Mouse (Mus musculus) CH12.LX (cell line): ENCODE data around the gene Ttc4. TPM values are rescaled to one million over a fixed set of nuclear protein-coding genes. Genes with fewer than 3 reads are reported as not detected.

Experiments used
- DNase-seq: peaks from one replicate; pipeline ENCODE4 v3.0.0-alpha.2; 2013; ENCODE audit errors: extremely low read depth
- H3K27ac ChIP-seq: 2 replicates; pipeline ENCODE4 v1.5.1; 2012; ENCODE audit warnings: low read depth, mild to moderate bottlenecking, control low read depth, moderate library complexity; ENCODE audit not compliant: insufficient read depth
- H3K27me3 ChIP-seq: replicated peaks from 2 replicates; pipeline ENCODE3; 2012; ENCODE audit warnings: inconsistent platforms
- H3K36me3 ChIP-seq, 2 experiments: replicated peaks in 1 of 2; 2 replicates each; pipeline versions ENCODE3 to v1.6.1; 2012; ENCODE audit warnings: inconsistent platforms in 1 of 2, low read length in 1 of 2, mild to moderate bottlenecking in 1 of 2, mixed read lengths in 1 of 2, moderate library complexity in 1 of 2; ENCODE audit not compliant: control insufficient read depth in 1 of 2, insufficient read depth in 1 of 2
- H3K4me1 ChIP-seq, 2 experiments: 2 replicates each; pipeline ENCODE4 v1.6.1; 2012; ENCODE audit warnings: inconsistent platforms in 1 of 2, moderate library complexity in 1 of 2; ENCODE audit not compliant: insufficient read depth in 2 of 2, control insufficient read depth in 1 of 2
- H3K4me2 ChIP-seq: 2 replicates; pipeline ENCODE4 v1.6.1; 2012; ENCODE audit warnings: low read depth, mild to moderate bottlenecking, control low read depth; ENCODE audit not compliant: poor library complexity, insufficient read depth, severe bottlenecking
- H3K4me3 ChIP-seq, 3 experiments: fragments of 150-350 bp in 1 of 3; sonication (generic) in 1 of 3; replicated peaks in 1 of 3; 2 replicates each; pipeline versions ENCODE3 to v1.5.1; 2011 to 2012; ENCODE audit warnings: low read depth in 2 of 3, low read length in 2 of 3, mild to moderate bottlenecking in 2 of 3, moderate library complexity in 2 of 3, control low read depth in 1 of 3, improper control_type of control experiment in 1 of 3, inconsistent platforms in 1 of 3, mixed read lengths in 1 of 3; ENCODE audit not compliant: poor library complexity in 1 of 3
- H3K79me2 ChIP-seq: replicated peaks from 2 replicates; pipeline ENCODE4 v1.6.1; 2012; ENCODE audit warnings: mild to moderate bottlenecking, moderate library complexity; ENCODE audit not compliant: control insufficient read depth, poor library complexity, insufficient read depth, severe bottlenecking; ENCODE audit errors: extremely low read depth
- H3K9ac ChIP-seq: 2 replicates; pipeline ENCODE4 v1.6.1; 2012; ENCODE audit warnings: low read depth, mild to moderate bottlenecking, control low read depth, moderate library complexity; ENCODE audit not compliant: insufficient read depth
- H3K9me3 ChIP-seq: replicated peaks from 2 replicates; pipeline ENCODE3; 2012; ENCODE audit warnings: low read length, inconsistent platforms, mixed read lengths
- BHLHE40 ChIP-seq: IDR thresholded peaks from 2 replicates; pipeline ENCODE4 v1.6.1; 2011; ENCODE audit warnings: mild to moderate bottlenecking, low read depth, low read length, improper control_type of control experiment
- CHD1 ChIP-seq: IDR thresholded peaks from 2 replicates; pipeline ENCODE4 v1.6.1; 2012; ENCODE audit warnings: low read depth, low read length, improper control_type of control experiment, inconsistent platforms
- ELF1 ChIP-seq: IDR thresholded peaks from 2 replicates; pipeline ENCODE4 v1.6.1; 2014; ENCODE audit warnings: low read depth, mild to moderate bottlenecking, inconsistent platforms, low read length, improper control_type of control experiment
- HCFC1 ChIP-seq: IDR thresholded peaks from 2 replicates; pipeline ENCODE4 v1.6.1; 2012; ENCODE audit warnings: low read depth, mild to moderate bottlenecking, inconsistent platforms, low read length, improper control_type of control experiment
- IRF4 ChIP-seq: IDR thresholded peaks from 2 replicates; pipeline ENCODE4 v1.6.1; 2014; ENCODE audit warnings: low read depth, mild to moderate bottlenecking, inconsistent platforms, low read length, improper control_type of control experiment
- JUN ChIP-seq: IDR thresholded peaks from 2 replicates; pipeline ENCODE4 v1.6.1; 2011; ENCODE audit warnings: low read depth, mild to moderate bottlenecking, low read length, improper control_type of control experiment, moderate library complexity; ENCODE audit not compliant: insufficient read depth
- KAT2A ChIP-seq: IDR thresholded peaks from 2 replicates; pipeline ENCODE4 v1.6.1; 2012; ENCODE audit warnings: low read length, improper control_type of control experiment, inconsistent platforms; ENCODE audit not compliant: insufficient replicate concordance
- MAX ChIP-seq: IDR thresholded peaks from 2 replicates; pipeline ENCODE4 v1.6.1; 2011; ENCODE audit warnings: low read length, improper control_type of control experiment
- MAZ ChIP-seq: IDR thresholded peaks from 2 replicates; pipeline ENCODE4 v1.6.1; 2012; ENCODE audit warnings: low read depth, mild to moderate bottlenecking, inconsistent platforms, low read length, improper control_type of control experiment, moderate library complexity
- MEF2A ChIP-seq: IDR thresholded peaks from 2 replicates; pipeline ENCODE4 v1.6.1; 2014; ENCODE audit warnings: low read depth, mild to moderate bottlenecking, inconsistent platforms, low read length, improper control_type of control experiment, borderline replicate concordance
- MXI1 ChIP-seq: IDR thresholded peaks from 2 replicates; pipeline ENCODE4 v1.6.1; 2011; ENCODE audit warnings: mild to moderate bottlenecking, low read depth, low read length, improper control_type of control experiment
- MYC ChIP-seq: IDR thresholded peaks from 2 replicates; pipeline ENCODE4 v1.6.1; 2011; ENCODE audit warnings: low read depth, mild to moderate bottlenecking, improper control_type of control experiment, low read length
- NELFE ChIP-seq: IDR thresholded peaks from 2 replicates; pipeline ENCODE4 v1.6.1; 2011; ENCODE audit warnings: low read depth, low read length, improper control_type of control experiment
- NRF1 ChIP-seq: IDR thresholded peaks from 2 replicates; pipeline ENCODE4 v1.6.1; 2014; ENCODE audit warnings: low read depth, mild to moderate bottlenecking, inconsistent platforms, low read length, improper control_type of control experiment, moderate library complexity
- POLR2A ChIP-seq: IDR thresholded peaks from 2 replicates; pipeline ENCODE4 v1.6.1; 2011; ENCODE audit warnings: low read depth, mild to moderate bottlenecking, improper control_type of control experiment, low read length
- POLR2AphosphoS2 ChIP-seq: IDR thresholded peaks from 2 replicates; pipeline ENCODE4 v1.6.1; 2011; ENCODE audit warnings: low read depth, low read length, improper control_type of control experiment
- RAD21 ChIP-seq: IDR thresholded peaks from 2 replicates; pipeline ENCODE4 v1.6.1; 2011; ENCODE audit warnings: low read depth, mild to moderate bottlenecking, low read length, improper control_type of control experiment, moderate library complexity
- RCOR1 ChIP-seq: conservative IDR thresholded peaks from 2 replicates; pipeline ENCODE4 v1.6.1; 2012; ENCODE audit warnings: low read depth, mild to moderate bottlenecking, inconsistent platforms, low read length, improper control_type of control experiment
- SIN3A ChIP-seq: IDR thresholded peaks from 2 replicates; pipeline ENCODE4 v1.6.1; 2012; ENCODE audit warnings: low read length, improper control_type of control experiment, inconsistent platforms
- SMC3 ChIP-seq: IDR thresholded peaks from 2 replicates; pipeline ENCODE4 v1.6.1; 2011; ENCODE audit warnings: low read depth, low read length, improper control_type of control experiment
- TCF12 ChIP-seq: IDR thresholded peaks from 2 replicates; pipeline ENCODE4 v1.6.1; 2014; ENCODE audit warnings: low read depth, mild to moderate bottlenecking, inconsistent platforms, low read length, improper control_type of control experiment
- UBTF ChIP-seq: IDR thresholded peaks from 2 replicates; pipeline ENCODE4 v1.6.1; 2012; ENCODE audit warnings: low read depth, mild to moderate bottlenecking, inconsistent platforms, low read length, improper control_type of control experiment, moderate library complexity
- USF2 ChIP-seq: conservative IDR thresholded peaks from 2 replicates; pipeline ENCODE4 v1.6.1; 2011; ENCODE audit warnings: low read depth, low read length, improper control_type of control experiment
- ZMIZ1 ChIP-seq: IDR thresholded peaks from 2 replicates; pipeline ENCODE4 v1.6.1; 2012; ENCODE audit warnings: low read depth, mild to moderate bottlenecking, inconsistent platforms, low read length, improper control_type of control experiment
- dilution Hi-C: fragments of 300-500 bp; cut with MboI; formaldehyde crosslinking; loops from 2 replicates; pipeline ENCODE4 v1.14.3; 2020; ENCODE audit warnings: low sequenced_read_pairs; ENCODE audit not compliant: extremely low pct_unique_long_range_greater_than_20kb, extremely low pct_ligation_motif_present
- in situ Hi-C: fragments of 300-500 bp; cut with MboI; formaldehyde crosslinking; loops from 3 replicates; pipeline ENCODE4 v1.14.3; 2019; ENCODE audit warnings: low sequenced_read_pairs, low pct_ligation_motif_present, low pct_unique_long_range_greater_than_20kb, mixed read lengths
- polyA plus RNA-seq: library from polyadenylated mRNA; unstranded; fragments of >175 nt; gene quantifications from 2 replicates; pipeline ENCODE4 v1.2.1, GENCODE M21; 2012; ENCODE audit warnings: low read depth; ENCODE audit not compliant: insufficient read length
- total RNA-seq, 2 experiments: library from RNA; depleted of rRNA; stranded (reverse); fragments of 300-350 nt in 1 of 2; fragments of >200 nt in 1 of 2; gene quantifications; 2 replicates each; pipeline ENCODE4 v1.2.3; 2012 to 2014

The Ttc4 gene
- total and polyA plus RNA-seq, 3 experiments, result 47.8 to 61.8 (median 50.2) TPM

GRCm38 (mm10) chr4:106617056-106617455, 61.7 kb downstream of the Ttc4 start, which contains the start of gene Lexm:
Lexm (minus strand) TSS chr4:106617241.
- Histone ChIP-seq H3K9ac (no peak within 1 kb of the TSS), H3K79me2 (no peaks in the 10 kb centered on the region)
- DNase-seq, result no peak
- in situ Hi-C loops, result no loop called here
- TF ChIP-seq MAZ, result no peak
- no peak for TF ChIP-seq ELF1
- peak; percentile 66 for TF ChIP-seq BHLHE40
- TF ChIP-seq SIN3A, result peak; percentile 56; the same call in 1 of the 2 replicates
- no peak for TF ChIP-seq SMC3
- peak; percentile 98 for TF ChIP-seq MXI1
- TF ChIP-seq IRF4, result no peak; the same call in 1 of the 2 replicates
- TF ChIP-seq ZMIZ1, result no peak
- TF ChIP-seq HCFC1, result no peak
- no peak for TF ChIP-seq NELFE
- no peak for TF ChIP-seq NRF1
- TF ChIP-seq KAT2A, result no peak
- no peak for TF ChIP-seq POLR2A
- TF ChIP-seq CHD1, result no peak
- TF ChIP-seq MEF2A, result no peak
- no peak for TF ChIP-seq RAD21
- no peak for TF ChIP-seq POLR2AphosphoS2
- no peak for TF ChIP-seq MYC
- TF ChIP-seq JUN, result no peak
- peak; percentile 61; the same call in 1 of the 2 replicates for TF ChIP-seq MAX
- no peak for TF ChIP-seq UBTF
- TF ChIP-seq RCOR1, result no peak
- TF ChIP-seq USF2, result no peak
- TF ChIP-seq, all 38 proteins: peak for 4
- Histone ChIP-seq H3K9me3 (no peaks in the 10 kb centered on the region), H3K4me1 (peaks cover 14 to 33% of the 10 kb centered on the region in 2 experiments; a peak in 3 of 4 replicates), H3K27me3 (peaks cover 9% of the 10 kb centered on the region), H3K4me3 (no peak within 1 kb of the TSS), H3K4me2 (peak within 1 kb of the TSS; percentile 41), H3K27ac (no peak within 1 kb of the TSS), H3K36me3 (no peaks in the 10 kb centered on the region)
- dilution Hi-C loops, result no loop called here

GRCm38 (mm10) chr4:106615637-106616036, 63.1 kb downstream of the Ttc4 start:
- in situ Hi-C loops (no loop called here), dilution Hi-C loops (no loop called here)
- Histone ChIP-seq H3K27me3 (peaks cover 2% of the 10 kb centered on the region), H3K9me3 (no peaks in the 10 kb centered on the region), H3K9ac (no peak overlapping the region), H3K4me1 (peaks cover 14 to 33% of the 10 kb centered on the region in 2 experiments; a peak in 3 of 4 replicates), H3K79me2 (no peaks in the 10 kb centered on the region), H3K4me2 (no peak overlapping the region), H3K4me3 (no peak overlapping the region), H3K36me3 (no peaks in the 10 kb centered on the region), H3K27ac (no peak overlapping the region)
- no peak for DNase-seq
- TF ChIP-seq POLR2AphosphoS2 (no peak), KAT2A (no peak), TCF12 (no peak), NRF1 (peak; percentile 70), JUN (no peak)
